Mouse (Mus musculus): Measurements from ENCODE around the gene Ccdc183.

Gene Ccdc183

DNA sequence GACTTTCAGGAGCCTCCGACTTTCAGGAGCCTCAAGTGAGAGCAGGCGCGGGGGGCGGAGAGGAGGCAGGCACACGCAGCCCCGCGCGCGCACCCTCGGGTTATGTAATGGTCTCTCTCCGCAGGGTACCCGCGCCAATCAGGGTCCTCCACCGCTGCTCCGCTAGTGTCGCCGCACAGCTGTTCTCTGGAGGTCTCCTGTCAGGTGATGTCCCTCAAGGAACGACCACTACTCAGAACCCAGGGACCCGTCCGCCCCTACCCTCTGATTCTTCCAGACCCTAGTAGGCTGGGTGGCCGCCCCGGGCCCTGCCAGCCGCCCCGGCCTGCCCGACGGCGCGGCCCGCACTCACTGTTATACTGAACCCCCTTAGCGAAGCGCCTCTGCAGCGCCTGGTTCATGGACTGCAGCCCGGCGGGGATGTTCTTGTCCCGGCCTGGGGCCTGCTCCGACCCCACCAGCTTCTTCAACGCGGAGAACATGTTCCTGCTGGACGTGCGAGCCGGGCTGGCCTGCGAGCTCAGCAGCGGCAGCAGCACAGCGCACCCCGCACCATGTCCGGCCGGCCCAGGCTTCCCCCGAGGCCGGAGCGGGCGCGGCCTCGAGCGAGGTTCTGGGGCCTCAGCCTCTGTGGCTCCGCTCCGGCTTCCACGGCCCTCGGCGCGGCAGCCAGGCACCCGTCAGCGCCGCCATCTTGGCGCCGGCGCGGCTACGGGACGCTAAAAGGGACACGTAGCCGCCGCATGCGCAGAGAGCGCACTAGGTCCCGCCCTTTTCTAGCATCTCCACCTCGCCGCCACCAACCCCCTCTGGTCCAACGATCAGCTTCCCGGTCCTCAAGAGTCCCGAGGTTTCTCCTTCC is 9.5 kb downstream of the Ccdc183 start, which contains the start of gene Rabl6:
Rabl6 (minus strand) TSS at position 761 of the 862 bp plus-strand sequence.
- peak; percentile 90 to 94 for DNase-seq

DNA sequence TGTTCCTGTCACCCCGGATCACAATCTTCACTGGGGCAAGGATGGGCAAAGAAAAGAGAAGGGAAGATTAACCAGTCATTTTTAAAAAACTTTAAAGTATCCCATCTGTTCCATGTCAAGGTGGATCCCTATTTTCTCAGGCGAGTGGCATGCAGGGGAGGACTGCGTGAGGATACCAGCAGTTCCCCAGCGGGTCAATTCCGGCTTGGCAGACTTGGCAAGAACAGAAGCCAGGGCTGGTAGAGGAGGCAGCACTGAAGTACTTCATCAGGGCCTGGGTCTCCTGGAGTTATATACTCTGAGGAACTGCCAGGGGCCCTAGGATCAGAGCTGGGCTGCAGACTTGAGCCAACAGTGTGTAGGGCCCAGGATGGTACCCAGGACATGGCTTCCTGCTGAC is 15.0 kb downstream of the Ccdc183 start:
- no peak for DNase-seq

DNA sequence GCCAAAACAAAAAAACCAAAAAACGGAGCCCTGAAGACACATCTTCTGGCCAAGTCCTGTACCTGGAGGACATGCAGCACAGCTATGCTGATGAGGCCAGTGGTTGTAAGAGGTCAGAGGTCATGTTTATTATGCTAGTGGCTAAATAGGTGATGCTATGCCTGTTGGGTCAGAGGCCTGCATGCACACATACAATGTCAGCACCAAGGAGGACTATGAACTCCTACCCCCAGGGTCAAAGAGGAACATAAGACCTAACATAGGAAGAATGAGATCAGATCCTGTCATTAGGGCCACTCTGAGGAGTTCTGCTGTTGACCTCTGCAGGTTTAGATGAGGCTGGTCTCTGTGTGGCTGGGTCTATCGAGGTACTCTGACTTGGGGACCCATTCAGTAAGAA is 17.4 kb downstream of the Ccdc183 start:
- no peak for DNase-seq

DNA sequence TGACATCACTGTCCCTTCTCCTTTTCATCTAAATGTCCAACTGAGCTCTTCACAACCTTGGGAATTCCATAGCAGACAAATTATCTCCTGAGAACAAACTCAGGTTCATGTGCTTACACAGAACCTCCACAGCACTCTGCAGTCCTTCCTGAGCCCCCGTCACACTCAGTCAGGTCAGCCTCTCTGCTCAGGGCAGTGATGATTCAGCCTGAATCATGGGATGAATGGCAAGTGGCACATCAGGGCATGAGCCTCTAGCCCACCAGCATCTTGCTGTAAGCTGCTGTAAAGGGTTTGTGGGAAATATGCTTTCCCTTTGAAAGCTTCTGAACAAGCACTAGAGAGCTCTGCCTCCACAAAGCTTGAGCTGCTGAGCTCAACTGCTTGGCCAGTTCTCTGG is 18.7 kb downstream of the Ccdc183 start:
- no peak for DNase-seq

DNA sequence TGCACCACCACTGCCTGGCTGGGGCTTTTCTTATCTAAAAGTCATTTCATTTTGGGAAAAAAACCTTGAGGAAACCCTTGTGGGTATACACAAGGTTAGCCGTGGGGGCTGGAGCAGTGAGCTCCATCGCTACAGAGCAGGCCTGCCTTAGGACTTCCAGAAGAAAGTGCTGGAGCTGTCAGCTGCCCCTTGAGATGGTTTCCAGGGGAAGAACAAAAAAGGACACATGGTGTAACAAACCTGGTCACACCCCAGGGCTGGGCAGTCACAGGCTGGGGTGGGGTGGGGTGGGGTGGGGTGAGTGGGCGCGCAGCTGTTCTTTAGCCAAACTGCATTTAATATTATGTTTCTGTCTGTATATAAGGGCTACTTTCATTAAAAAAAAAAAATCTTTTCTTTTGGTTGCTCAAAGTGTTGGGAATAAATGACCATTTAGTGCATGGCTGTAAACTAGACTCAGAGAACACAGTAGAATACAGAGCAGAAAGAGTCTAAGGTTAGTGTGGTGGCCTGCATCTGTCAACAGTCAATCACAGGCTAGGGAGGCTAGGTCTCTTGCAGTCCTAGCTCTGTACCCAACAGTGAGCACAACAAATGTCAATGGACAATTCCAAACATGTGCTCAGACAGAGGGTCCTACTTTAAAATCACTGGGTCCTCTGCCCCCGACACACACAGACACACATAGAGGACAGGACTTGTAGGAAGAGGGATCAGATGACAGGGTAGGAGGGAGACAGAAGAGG is 20.5 kb downstream of the Ccdc183 start:
- DNase-seq = no peak

DNA sequence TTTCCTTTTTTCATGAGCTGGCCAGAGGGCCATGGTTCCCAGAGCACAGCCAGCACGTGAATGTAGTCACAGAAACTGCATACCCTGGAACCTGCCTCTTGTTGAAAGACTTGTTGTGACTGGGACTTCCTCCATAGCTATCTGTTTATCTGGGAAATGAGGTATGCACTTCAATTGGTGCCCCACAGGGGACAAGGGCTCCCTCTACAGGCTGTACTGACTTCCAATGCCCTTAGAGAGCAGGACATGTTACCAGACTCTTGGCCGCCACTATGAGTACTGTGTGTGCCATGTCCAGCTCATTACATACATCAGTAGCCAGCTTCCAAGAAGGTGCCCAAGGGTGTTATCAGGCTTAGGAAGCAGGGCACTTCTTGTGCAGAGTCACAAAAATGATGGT is 25.6 kb downstream of the Ccdc183 start:
- peak in 1 of 2 experiments; percentile 76 for DNase-seq

DNA sequence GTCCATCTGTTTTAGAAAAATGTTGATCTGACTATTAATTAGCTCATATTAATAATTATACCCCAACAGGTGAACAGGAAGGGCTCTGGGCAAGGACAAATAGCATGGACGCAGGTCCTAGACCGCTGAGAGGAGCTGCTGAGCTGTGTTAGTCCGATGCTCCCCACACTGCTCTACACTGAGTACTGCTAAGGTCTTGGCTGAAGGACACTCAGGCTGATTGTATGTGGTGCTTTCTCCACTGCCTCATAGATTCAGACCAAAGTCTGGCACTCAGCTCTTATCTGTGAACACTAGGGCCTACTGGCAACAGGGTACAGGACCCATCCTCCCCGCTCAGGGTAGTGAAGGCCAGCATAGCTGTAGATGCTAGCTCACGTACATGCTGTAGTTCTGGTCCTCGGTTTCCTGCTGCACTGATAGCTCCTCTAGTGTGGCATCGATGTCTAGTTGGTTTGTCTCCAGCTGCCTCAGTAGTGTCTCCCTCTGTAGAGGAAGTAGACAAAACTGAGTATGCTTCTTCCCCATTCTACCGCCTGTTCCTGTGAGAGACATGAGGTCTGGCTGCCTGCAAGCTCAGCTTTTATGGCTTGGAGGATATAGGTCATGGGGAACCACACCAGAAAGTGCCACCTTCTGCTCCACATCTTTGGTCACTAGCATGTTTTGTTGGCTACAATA is 29.1 kb downstream of the Ccdc183 start:
- no peak for DNase-seq

DNA sequence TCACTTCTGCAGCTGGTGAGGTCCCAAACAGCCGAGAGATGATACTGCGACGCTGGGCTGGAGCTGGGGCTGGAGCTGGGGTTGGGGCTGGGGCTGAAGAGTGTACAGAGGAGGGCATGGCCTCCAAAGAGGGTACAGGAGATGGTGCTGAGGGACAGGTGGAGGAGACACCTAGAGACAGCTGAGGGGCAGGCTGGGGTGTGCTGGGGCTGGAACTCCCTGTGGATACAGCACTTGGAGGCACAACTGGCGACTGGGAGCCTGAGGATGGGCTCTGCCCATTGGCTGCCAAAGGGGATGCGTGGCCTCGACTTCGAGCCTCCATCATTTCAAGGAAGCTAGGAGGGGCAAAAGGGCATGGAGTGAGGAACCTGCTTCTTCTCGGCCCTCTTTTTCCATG is 30.2 kb downstream of the Ccdc183 start:
- DNase-seq = no peak

DNA sequence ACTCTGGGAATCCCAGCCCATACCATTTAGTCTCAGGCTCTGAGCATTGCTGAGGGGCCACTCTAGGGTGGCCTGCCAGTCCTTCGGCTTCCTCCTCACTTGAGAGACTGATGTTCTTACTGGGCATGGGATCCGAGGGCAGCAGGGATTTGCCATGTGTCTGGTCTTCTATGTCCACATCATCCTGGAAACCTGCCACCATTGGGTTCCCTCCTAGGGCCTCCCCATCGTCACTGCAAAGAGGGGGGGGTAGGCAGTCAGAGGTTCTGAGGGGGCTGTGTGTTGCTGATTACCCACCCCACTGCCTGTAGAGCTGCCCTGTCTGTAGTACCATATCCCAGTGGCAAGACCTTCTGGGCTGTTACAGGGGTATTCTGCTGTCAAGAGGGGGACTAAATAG is 31.9 kb downstream of the Ccdc183 start:
- no peak for DNase-seq

DNA sequence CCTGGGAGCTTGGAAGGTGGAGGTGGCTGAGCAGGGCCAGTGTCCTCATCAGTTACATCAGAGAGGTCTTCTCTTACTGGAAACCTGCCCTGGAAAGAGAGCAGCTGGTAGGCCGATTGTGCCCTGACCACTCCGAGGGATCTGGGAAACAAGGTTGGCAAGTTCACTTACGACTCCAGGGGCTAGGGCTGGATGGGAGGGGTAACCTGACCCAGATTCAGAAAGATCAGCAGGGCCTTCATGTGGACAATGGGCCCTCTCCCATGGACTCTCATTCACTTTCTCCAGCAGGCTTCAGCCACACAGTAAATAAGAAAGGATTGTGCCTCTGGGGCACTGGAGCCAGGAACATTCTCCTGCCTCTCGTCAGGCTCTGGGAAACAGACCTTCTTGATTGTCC is 32.6 kb downstream of the Ccdc183 start:
- DNase-seq = no peak

DNA sequence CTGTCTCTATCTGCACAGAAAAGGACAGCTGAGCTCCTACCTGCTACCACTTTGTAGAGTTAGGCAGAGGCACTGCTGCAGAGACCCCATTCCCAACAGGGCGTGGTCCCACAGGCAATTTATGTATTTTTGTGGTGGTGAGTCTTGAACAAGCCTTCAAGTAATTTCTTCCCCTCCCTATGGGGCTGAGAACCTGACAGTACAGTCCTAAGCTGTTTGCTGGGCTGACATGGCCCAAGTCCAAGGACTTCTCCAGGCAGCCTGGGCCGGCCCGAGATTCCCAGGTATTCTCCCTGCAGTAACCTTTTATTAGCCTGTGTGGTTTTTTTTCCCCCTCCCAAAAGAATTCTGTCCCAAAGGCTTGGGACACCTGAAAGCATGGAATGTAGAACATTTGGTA is 33.3 kb downstream of the Ccdc183 start:
- no peak for DNase-seq

DNA sequence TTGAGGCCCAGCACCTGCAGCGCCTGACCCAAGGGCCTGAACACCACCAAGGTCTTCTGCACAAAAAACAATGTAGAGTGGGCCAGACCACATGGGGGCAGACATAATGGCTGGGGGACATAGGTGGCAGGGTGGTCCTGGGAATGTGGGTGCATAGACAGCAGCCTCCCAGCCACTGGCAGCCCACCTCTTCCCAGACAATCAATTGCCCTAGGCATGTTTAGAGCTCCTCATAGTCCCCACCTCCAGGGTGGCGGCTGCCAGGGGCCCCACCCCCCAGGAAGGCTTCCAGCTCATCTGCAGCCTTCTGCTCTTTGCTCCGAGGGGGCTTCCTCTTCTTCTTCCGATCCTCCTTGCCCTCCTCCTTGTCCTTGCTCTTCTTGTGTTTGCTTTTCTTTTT is 33.9 kb downstream of the Ccdc183 start:
- no peak for DNase-seq

DNA sequence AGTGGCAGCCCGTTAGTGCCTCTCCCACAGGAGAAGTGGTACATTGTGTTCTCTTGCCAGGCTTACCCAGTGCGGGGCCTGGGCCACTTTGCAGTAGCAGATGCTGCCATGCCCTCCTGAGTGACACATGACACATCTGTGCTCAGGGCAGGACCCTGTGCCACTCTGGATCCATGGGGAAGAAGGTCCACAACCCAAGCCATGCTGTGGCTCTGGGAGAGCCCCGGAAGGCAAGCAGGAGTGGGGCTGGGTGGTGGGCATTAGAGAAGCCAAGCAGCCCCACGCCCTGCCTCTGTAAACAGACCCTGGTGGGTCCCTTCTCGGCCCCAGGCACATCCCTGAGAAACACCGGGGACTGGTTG is 34.4 kb downstream of the Ccdc183 start:
- DNase-seq = no peak

DNA sequence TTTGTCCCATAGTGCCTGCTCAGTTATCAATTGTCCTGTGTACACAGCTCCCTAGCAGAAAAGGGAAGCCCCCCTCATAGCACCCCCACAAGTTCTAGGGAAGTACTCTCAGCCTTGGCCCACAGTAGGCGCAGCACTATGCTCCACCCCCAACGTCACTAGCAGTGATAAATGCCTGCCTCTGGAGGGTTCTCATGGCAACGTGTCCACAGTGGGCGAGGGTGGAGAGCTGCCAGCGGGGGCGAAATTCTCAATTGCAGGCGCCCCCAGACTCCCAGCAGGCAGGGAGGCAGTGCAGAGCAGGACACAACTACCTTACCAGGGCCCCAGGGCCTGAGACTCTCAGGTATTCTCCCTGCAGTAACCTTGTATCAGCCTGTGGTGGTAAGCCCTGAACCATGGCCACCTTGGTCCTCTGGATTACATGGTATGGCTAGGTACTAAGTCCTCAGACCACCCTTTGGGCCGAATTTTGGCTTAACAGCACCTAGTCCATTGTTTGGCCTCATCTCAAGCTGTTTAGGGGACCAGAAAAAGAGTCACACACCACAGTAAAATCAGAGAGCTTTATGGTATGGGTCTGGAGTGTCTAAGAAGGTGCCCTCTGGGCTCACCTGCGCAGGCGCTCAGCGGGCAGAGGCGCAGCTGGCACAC is 34.9 kb downstream of the Ccdc183 start:
- DNase-seq = peak in 1 of 2 experiments; percentile 49

DNA sequence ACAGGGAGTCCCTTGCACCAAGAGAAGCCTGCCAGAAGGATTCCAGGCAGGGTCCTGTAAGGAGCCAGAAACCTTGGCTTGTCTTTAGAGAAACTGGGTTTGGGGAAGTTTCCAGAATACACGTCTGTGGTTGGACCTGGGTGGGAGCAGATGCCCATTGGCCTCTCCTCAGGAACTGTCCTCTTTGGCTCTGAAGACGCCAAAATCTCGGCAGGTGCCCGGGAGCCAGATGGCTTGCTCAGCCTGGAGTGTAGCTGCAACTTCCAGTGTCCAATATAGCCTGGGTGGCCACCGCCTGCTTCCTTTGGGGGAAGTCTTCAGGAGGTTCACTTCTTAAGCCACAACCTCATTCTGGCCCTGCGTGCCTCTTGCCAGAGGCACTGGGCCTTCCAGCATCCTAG is 35.6 kb downstream of the Ccdc183 start:
- DNase-seq = no peak

DNA sequence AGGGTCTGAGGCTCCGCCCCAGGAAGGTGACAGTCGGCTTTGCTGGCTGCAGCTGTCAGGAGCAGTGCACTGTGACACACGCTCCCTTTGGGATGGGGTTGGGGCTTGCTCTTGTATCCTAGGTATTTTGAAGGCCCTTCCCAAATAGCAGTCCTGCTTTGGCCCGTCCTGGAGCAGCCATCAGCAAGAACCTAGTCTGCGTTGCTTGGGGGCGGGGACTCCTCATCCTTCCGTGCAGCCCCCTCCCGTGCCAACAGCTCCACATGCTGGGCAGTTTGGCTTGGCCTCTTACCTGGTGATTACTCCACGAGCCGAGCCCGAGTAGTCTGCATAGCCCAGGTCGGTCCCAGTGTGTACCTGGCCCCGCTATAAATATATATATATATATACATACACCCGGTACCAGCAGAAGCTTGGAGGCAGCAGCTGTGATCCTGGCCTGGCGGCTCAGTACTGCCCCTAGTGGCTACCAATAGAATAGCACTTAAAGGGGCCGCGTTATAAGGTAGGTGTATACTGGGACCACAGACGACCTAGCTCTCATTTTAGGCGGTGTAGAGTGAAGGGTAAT is 36.1 kb downstream of the Ccdc183 start, which contains the start of gene Ajm1:
Ajm1 (minus strand) TSS at position 464 of the 571 bp plus-strand sequence.
- DNase-seq = peak in 1 of 2 experiments; percentile 67

DNA sequence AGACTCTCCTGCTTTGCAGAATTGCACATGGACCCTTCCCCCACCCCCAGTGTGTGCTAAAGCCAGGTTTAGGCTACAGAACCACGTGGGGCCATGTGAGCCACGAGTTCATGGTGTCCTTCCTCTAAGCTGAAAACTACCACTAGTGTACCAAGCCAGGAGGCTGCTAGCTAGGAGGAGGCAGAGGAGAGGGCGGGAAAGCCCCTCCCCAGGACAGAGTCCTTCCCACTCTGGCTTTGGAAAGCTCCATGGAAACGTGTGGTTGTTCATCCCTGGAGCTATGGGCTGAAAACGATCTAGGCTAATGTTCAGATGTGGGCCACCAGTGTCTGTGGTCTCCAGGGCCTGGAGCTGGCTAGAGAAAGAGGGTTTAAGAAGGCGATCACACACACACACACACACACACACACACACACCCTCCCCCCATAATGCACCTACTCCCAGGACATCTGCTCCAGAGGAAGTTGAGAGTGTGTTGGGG is 36.8 kb downstream of the Ccdc183 start:
- peak in 1 of 2 experiments; percentile 31 for DNase-seq

DNA sequence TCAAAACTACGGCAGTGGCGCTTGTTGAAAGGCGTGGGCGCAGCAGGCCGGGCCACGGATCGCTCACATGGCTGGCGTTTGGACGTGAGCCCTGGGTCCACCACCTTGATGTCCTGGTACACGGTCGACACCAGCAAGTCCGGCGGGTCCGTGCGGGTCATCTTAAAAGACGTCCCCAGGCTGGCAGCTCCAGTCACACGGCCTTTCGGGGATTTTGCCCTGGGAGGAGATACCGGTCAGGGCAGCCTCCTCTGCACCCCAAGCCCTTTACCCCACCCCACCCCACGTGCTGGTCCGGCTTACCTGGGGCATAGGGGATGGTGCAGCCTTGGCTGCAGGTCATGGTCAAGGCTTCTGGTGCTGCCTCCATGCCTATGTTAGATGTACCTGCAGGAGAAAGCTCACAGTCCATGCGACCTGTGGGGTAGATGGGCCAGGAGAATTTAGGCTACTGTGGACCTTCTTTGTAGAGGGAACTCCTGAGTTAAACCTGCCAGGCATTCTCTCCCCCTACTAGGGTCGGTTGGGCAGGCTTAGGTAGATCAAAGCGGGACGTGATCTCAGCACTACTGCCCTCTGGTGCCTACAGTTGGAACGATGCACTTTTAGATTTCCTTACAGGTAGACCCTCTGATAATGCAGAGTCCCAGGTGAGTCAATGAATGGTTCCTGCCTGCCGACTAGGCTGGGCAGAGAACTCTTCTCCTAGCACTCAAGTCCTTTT is 37.6 kb downstream of the Ccdc183 start:
- DNase-seq = peak in 1 of 2 experiments; percentile 78

DNA sequence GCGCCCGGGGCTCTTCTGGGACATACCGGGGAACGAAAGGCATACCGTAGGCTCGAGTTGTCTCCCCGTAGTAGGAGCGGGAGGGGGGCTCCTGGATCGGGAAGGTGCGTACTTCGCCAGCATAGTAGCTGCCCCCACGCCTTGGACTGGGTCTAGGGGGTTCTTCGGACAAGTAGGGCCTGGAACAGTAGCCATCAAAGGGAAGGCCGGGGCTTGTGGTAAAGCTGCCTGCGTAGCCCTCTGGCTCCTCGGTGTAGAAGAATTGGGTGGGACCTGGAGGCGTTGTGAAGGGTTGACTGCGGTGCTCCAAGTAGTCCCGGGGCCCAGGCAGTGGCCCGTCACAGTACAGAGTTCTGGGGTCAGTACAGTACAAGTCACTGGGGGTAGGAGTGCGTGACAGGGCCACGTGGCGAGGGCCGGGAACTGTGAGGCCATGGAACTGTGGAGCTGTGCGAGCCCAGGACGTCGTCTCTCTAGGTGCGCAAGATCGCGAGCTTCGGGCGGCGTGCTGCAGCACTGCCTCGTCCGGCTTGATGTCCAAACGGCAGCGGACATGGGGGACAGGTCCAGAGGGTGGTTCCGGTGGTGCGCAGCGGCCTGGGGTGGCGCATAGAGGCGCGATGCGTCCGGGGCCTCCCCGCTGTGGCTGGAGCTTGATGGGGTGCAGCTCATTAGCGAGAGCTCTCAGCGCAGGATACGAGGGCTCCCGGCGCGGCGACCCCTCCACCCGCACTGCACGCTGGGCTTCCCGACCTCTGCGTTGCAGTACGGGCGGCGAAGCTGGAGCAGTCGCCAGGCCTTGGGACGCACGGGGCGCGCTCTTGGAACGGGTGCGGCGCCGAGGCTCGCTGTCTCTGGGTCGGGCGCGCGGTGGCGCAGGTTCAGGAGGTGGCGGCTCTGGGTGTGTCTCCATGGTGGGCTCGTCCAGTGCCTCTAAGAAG is 38.4 kb downstream of the Ccdc183 start:
- DNase-seq = peak in 1 of 2 experiments; percentile 29

Measured in kidney, postnatal 36 days (tissue).